Mouse (Mus musculus) lung, postnatal 0 days (tissue): ENCODE data around the gene Zfp369.

Experiments
- CTCF ChIP-seq: IDR thresholded peaks from 2 replicates; pipeline ENCODE4 v1.5.1; 2016; ENCODE audit warnings: antibody characterized with exemption, mild to moderate bottlenecking
- EP300 ChIP-seq: IDR thresholded peaks from 2 replicates; pipeline ENCODE4 v1.6.1; 2016; ENCODE audit warnings: antibody characterized with exemption, mild to moderate bottlenecking, control low read depth

GRCm38 (mm10) chr13:65241099-65241626 is 37.5 kb upstream of the Zfp369 start:
- no peak; the same call in 1 of the 2 replicates for TF ChIP-seq CTCF
- TF ChIP-seq EP300 = no peak
